Mouse (Mus musculus) liver, adult 2 months (tissue): ENCODE measurements at regions not wholly inside any gene's neighbourhood (a gene's known extent, or its start where the extent isn't known, plus 50 kb on each side); places are given as distances from the start of the nearest gene placed in this dataset.

Source experiments
- DNase-seq: peaks from one replicate; pipeline ENCODE4 v3.0.0-alpha.2; 2011; ENCODE audit warnings: low read depth, low spot score; ENCODE audit errors: extremely low read depth
- H3K27ac ChIP-seq: fragments of 200-500 bp; replicated peaks from 2 replicates; pipeline ENCODE4 v1.5.1; 2012; ENCODE audit warnings: low read depth, mild to moderate bottlenecking, control low read depth, inconsistent platforms, low read length; ENCODE audit not compliant: insufficient read depth
- H3K27me3 ChIP-seq: fragments of 200-500 bp; 2 replicates; pipeline ENCODE4 v1.6.1; 2012; ENCODE audit warnings: mild to moderate bottlenecking, moderate library complexity, low read length, inconsistent platforms; ENCODE audit not compliant: control insufficient read depth, insufficient read depth
- H3K36me3 ChIP-seq: fragments of 200-500 bp; 2 replicates; pipeline ENCODE4 v1.6.1; 2012; ENCODE audit warnings: low read length, inconsistent platforms; ENCODE audit not compliant: control insufficient read depth, insufficient read depth
- H3K4me1 ChIP-seq: fragments of 200-500 bp; 2 replicates; pipeline ENCODE4 v1.6.1; 2011; ENCODE audit warnings: low read length; ENCODE audit not compliant: control insufficient read depth, insufficient read depth
- H3K4me3 ChIP-seq: fragments of 200-500 bp; 2 replicates; pipeline ENCODE4 v1.5.1; 2011; ENCODE audit warnings: low read depth, mild to moderate bottlenecking, control low read depth, low read length, moderate library complexity; ENCODE audit not compliant: insufficient read depth
- H3K79me2 ChIP-seq: fragments of 200-500 bp; 2 replicates; pipeline ENCODE4 v1.6.1; 2012; ENCODE audit warnings: inconsistent platforms, mild to moderate bottlenecking, low read length, moderate library complexity; ENCODE audit not compliant: control insufficient read depth, insufficient read depth
- H3K9ac ChIP-seq: fragments of 200-500 bp; 2 replicates; pipeline ENCODE4 v1.6.1; 2012; ENCODE audit warnings: low read depth, mild to moderate bottlenecking, control low read depth, inconsistent platforms, low read length
- CTCF ChIP-seq: fragments of 200-500 bp; IDR thresholded peaks from 2 replicates; pipeline ENCODE4 v1.5.1; 2011; ENCODE audit warnings: low read depth, low read length, control low read depth
- POLR2A ChIP-seq: fragments of 200-500 bp; IDR thresholded peaks from 2 replicates; pipeline ENCODE4 v1.6.1; 2011; ENCODE audit warnings: low read length, control low read depth; ENCODE audit not compliant: insufficient read depth; ENCODE audit errors: extremely low read depth
- WGBS: fragments of 180-500 bp; shearing (Covaris S2); methylation state at CpG from one replicate; pipeline ENCODE4 v1.1.7; 2018; 5-methylcytosine and 5-hydroxymethylcytosine counted together

DNA sequence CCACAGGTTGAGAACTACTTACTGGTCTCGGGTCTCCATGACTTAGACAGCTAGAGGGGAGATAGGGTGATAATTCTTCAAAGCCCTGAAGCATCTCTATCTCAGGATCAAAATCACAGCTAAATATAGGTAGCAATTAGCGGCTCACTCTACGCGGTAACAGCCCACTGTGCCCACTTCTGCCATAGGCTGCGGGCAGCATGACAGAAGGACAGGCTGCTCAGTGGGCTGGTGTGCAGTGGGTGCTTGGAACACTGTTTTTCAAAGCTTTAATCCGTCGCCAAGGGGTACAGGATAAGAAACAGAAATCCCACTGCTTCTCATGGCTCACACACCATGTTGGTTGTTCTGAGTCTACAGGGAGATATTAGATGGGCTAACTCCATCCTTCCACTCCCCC, 59.2 kb upstream of the Twist2 start:
- no peak overlapping the region for H3K4me3 ChIP-seq
- H3K36me3 ChIP-seq = no peaks in the 10 kb centered on the region
- DNase-seq = no peak
- no peaks in the 10 kb centered on the region for H3K79me2 ChIP-seq
- H3K27ac ChIP-seq = no peak overlapping the region
- 92% methylated on average over 7 of the region's 7 CpGs for WGBS
- no peaks in the 10 kb centered on the region for H3K4me1 ChIP-seq
- H3K9ac ChIP-seq = no peak overlapping the region
- no peaks in the 10 kb centered on the region for H3K27me3 ChIP-seq
- TF ChIP-seq POLR2A (no peak), CTCF (no peak)

DNA sequence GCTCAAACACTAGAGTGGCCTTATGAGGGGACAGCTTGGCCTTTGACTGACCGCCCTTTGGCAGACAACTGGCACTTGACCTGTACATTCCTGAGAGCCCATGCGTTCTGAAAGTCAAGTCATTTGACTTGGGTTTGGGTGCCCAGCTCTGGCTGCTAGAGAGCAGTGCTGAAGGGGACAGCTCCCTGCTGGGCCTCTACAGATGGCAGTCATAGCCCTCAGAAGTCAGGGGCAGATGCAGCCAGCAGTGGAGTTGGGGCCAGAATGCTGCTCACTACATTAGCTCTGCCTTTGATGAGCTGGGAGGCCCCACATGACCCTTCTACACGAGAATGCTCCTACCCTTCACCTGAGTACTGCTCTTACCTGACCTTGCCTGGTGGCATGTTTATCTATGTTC, 58.3 kb upstream of the Twist2 start:
- Histone ChIP-seq H3K27ac (no peak overlapping the region), H3K79me2 (no peaks in the 10 kb centered on the region), H3K36me3 (no peaks in the 10 kb centered on the region), H3K9ac (no peak overlapping the region), H3K4me1 (no peaks in the 10 kb centered on the region), H3K4me3 (no peak overlapping the region), H3K27me3 (0 out of 2 replicates have a peak, but pooled peaks cover under 1% of the 10 kb centered on the region)
- 45% methylated on average over 3 of the region's 3 CpGs for WGBS
- no peak for TF ChIP-seq POLR2A
- no peak for TF ChIP-seq CTCF
- DNase-seq = no peak

DNA sequence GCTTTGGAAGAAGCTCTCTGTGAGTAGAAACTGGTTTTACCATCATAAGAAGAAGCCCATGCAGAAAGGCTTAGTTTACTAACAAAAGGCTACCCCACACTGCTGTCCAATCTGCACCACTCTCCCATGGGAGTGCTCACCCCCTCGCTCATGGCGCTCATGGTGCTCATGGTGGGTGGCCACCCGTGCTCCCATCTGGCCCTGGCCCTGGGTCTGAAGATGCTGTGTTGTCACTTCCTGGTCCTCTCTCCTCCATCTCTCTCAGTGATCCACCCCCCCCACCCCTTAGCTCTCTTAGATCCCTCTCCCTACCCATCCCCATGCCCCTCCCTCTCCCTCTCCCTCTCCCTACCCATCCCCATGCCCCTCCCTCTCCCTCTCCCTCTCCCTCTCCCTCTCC, 57.2 kb upstream of the Twist2 start:
- 92% methylated on average over 3 of the region's 3 CpGs for WGBS
- DNase-seq = no peak
- H3K36me3 ChIP-seq = no peaks in the 10 kb centered on the region
- no peaks in the 10 kb centered on the region for H3K4me1 ChIP-seq
- TF ChIP-seq CTCF (no peak), POLR2A (no peak)
- H3K9ac ChIP-seq = no peak overlapping the region
- 0 out of 2 replicates have a peak, but pooled peaks cover 3% of the 10 kb centered on the region for H3K27me3 ChIP-seq
- H3K27ac ChIP-seq = no peak overlapping the region
- no peaks in the 10 kb centered on the region for H3K79me2 ChIP-seq
- no peak overlapping the region for H3K4me3 ChIP-seq

DNA sequence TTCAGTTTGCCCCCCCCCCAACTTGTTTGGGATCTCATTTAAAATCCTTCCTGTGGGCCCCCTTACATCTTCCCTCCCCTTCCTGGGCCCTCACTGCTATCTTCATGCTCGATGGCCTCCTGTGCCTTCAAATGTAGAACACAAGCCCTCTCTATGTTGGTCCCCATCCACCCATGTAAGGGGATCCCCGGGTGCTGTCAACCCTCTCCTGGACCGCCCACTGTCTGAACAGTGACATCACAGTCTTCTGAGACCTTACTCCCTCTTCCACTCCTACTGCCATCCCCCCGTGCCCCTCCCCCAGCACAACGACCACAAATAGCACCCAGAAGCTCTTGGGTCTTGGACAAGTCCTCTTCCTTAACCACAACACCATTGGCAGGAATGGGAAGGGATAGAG, 56.6 kb upstream of the Twist2 start:
- no peak overlapping the region for H3K9ac ChIP-seq
- DNase-seq = no peak
- no peaks in the 10 kb centered on the region for H3K36me3 ChIP-seq
- no peak overlapping the region for H3K4me3 ChIP-seq
- TF ChIP-seq CTCF = no peak
- TF ChIP-seq POLR2A = no peak
- H3K79me2 ChIP-seq = no peaks in the 10 kb centered on the region
- H3K27ac ChIP-seq = no peak overlapping the region
- H3K27me3 ChIP-seq = 0 out of 2 replicates have a peak, but pooled peaks cover 3% of the 10 kb centered on the region
- WGBS = 77% methylated on average over 5 of the region's 5 CpGs
- no peaks in the 10 kb centered on the region for H3K4me1 ChIP-seq

DNA sequence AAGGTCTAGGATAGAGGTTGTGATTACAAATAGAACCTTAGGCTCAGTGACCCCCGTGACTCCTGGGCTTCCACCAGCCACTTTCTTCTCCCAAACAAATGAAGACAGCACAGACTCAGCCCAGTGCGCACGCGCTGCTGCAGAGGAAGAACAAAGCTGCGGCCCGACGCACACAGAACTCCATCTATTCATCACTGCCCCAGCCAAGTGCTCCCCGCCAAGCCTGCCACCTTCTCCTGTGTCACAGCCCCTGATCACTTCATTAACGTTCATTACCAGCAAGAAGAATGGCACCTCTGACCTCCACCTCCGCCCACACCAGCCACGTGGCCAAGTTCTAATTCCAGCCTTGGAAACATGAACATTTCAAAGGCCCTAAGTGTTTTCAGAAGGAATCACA, 53.7 kb upstream of the Twist2 start:
- Histone ChIP-seq H3K36me3 (no peaks in the 10 kb centered on the region), H3K4me3 (no peak overlapping the region), H3K9ac (no peak overlapping the region), H3K79me2 (no peaks in the 10 kb centered on the region), H3K4me1 (no peaks in the 10 kb centered on the region), H3K27ac (no peak overlapping the region), H3K27me3 (0 out of 2 replicates have a peak, but pooled peaks cover 3% of the 10 kb centered on the region)
- 70% methylated on average over 11 of the region's 11 CpGs for WGBS
- DNase-seq = no peak
- no peak for TF ChIP-seq POLR2A
